Mouse (Mus musculus) cerebellum, adult 18-20 months (tissue): ENCODE results near the gene 3425401B19Rik.

Experiments used
- DNase-seq, 2 experiments: peaks; one replicate each; pipeline ENCODE4 v3.0.0; 2021

The 3425401B19Rik gene

GRCm38 (mm10) chr14:32685124-32685826, at the start of gene 3425401B19Rik:
Gene 3425401B19Rik, minus strand, starts transcription at chr14:32685293.
- no peak for DNase-seq

GRCm38 (mm10) chr14:32732961-32733360, 47.9 kb upstream of the 3425401B19Rik start:
- no peak for DNase-seq

- DNase-seq, result no peak
These were observed 41.8 kb upstream of the 3425401B19Rik start for GRCm38 (mm10) chr14:32726864-32727263.

DNA sequence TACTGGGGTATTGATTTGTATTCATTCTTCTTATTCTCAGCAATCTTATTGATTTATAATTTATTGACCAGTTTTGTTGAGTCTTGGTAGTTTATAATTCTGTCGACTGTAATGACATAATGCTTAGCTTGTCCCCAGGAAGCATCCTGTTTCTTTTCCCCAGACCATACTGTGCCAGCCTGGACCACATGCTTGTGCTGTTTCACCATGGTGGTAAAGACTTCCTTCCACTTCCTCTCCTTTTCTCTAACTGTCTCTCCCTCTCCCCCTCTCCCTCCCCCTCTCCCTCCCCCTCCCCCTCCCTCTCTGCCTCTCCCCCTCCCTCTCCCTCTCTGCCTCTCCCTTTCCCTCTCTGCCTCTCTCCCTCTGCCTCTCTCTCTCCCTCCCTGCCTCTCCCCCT, 36.4 kb upstream of the 3425401B19Rik start:
- no peak for DNase-seq

- no peak for DNase-seq
These were observed 31.8 kb upstream of the 3425401B19Rik start for GRCm38 (mm10) chr14:32716763-32717439.

DNA sequence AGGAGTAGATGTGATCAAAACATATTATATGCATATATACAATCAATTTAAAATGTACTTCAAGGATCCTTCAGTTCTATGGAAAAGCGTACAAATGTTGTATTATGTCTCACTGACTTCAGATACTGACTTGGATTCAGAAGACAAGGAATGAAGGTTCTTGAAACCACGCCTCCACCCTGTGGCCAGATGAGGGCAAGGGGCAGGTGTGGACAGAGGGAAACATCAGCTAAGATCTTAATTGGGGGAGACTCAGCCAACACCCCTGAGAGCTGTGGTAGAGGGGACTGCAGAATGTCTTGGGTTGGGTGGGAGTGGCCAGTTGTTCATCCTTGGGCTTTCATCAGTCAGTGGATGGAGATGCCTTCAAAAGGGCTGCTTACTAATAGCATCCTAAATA, 30.4 kb upstream of the 3425401B19Rik start:
- DNase-seq, result no peak

GRCm38 (mm10) chr14:32715076-32715475, 30.0 kb upstream of the 3425401B19Rik start:
- DNase-seq, result no peak

DNA sequence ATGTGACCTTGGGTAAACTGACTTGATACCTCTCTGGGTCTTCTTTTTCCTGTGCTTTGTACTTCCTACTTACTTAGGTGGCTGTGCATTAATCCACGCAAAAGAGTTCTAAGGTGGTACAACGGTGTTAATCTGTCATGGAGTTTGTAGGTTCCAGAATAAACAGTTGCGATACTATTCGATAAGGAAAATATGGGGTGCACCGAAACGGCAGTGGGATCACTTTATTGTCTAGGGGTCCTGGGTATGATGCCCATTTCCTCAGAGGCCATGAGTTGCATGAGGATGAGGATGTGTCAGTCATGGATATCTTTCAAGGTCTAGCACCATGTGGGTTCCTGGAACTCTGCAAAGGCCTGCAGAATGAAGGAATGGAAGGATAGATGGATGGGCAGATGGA, 24.8 kb upstream of the 3425401B19Rik start:
- DNase-seq, result no peak

DNA sequence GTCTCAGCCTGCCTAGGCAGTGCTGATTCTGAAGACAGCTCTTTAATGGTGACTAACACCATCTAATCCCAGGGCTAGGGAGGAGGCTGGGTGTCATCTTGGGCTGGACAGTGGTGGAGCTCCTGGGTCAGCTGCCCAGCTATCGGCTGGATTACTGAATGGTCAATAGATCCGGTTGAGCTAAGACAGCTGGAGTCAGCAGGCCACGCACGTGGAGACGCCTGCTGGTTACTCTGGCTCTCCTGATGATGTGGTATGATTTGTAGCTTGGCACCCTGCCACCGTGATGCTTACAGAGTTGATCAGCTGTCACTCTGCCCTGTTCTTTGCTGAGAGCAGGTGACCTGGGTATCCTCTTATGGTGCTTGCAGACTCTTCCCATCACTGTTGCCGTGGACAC, 23.7 kb upstream of the 3425401B19Rik start:
- DNase-seq, result no peak

- no peak for DNase-seq
These were observed 22.8 kb upstream of the 3425401B19Rik start for GRCm38 (mm10) chr14:32707938-32708337.

GRCm38 (mm10) chr14:32700972-32701371, 15.9 kb upstream of the 3425401B19Rik start:
- DNase-seq, result no peak

GRCm38 (mm10) chr14:32698556-32698955, 13.5 kb upstream of the 3425401B19Rik start:
- DNase-seq, result no peak

GRCm38 (mm10) chr14:32697774-32698173, 12.7 kb upstream of the 3425401B19Rik start:
- DNase-seq, result no peak

DNA sequence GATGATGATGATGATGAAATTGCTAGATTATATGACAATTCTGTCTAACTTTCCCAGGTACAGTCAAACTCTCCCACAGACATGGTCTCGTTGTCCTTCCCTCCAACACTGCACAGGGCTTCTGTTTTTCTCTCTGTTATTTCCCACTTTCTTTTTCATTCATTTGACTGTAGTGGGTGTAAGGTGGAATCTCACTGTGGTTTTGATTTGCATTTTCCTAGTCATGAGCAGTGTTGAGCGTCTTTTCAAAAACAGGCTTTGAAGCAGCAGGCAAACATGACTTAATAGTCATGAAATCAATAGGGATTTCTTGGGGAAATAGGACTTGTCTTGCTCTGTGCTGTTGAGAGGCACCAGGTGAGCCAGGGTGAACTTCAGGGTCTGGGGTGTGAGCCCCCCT, 11.3 kb upstream of the 3425401B19Rik start:
- DNase-seq, result no peak

GRCm38 (mm10) chr14:32695906-32696305, 10.8 kb upstream of the 3425401B19Rik start:
- no peak for DNase-seq

DNA sequence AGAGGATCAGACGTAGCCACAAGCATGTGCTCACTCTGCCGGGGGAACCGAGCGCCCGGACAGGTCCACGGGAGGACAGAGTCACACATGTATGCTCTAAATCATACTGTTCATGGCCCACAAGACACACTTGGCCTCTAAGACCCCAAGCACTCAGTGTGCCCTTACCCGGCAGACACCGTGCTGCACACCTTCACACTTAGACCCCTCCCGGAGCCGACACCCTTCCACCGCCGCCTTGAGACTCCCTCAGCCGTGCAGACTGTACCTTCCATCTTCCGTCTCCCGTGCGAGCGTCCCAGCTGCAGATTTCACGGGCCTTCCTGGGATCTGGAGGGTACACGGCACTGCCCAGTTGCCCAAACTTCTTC, 373 bp downstream of the 3425401B19Rik start:
- DNase-seq, result no peak

- DNase-seq, result peak in 1 of 2 experiments; percentile 18
These were observed 935 bp downstream of the 3425401B19Rik start for GRCm38 (mm10) chr14:32683982-32684734.

DNA sequence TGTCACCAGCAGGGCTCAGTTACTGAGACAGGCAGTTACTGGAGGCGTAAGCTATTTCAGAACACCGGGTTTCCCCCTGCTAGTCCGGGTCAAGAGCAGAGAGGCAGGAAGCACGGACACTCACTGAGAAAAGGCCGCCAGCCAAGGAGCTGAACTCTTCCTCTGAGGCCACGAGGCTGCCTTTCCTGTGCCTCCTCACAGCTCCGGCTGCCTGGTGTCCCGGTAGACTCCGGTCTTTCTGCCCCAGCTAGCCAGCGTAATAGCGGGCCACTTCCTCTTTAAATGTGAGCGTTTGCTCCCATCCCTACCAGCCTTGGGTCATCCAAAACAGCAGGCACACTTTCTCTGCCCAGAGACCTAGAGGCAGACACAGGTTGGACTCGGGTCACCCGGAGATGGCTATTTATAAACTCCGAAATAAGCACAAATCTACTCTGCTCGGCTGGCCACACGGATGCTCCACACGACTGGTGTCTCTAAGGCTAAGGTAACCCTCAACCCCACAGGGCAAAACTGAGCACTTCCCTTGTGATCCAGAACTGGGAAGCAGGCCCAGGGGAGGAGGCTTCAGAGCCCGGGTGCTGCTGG, 1.7 kb downstream of the 3425401B19Rik start:
- peak; percentile 27 to 46 for DNase-seq

DNA sequence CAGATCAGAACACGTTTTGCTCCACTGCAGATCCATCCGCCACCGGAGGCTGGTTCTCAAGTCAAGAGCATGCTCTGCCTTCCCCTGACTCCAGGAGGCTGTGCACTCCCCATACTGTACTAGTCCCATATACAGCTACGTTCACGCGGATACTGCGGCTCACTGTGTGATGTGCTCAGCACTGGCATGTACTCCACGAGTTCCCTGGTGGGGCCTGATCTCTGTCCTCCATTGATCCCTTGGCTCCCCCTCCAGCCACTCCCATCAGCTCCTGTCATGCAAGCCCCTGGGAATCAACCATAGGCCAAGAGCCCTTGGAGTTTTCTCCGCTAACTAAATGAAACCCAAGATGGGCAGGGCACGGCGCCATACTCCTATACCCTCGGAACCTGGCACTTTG, 2.6 kb downstream of the 3425401B19Rik start:
- DNase-seq, result no peak

GRCm38 (mm10) chr14:32681603-32682002, 3.5 kb downstream of the 3425401B19Rik start:
- DNase-seq, result no peak

DNA sequence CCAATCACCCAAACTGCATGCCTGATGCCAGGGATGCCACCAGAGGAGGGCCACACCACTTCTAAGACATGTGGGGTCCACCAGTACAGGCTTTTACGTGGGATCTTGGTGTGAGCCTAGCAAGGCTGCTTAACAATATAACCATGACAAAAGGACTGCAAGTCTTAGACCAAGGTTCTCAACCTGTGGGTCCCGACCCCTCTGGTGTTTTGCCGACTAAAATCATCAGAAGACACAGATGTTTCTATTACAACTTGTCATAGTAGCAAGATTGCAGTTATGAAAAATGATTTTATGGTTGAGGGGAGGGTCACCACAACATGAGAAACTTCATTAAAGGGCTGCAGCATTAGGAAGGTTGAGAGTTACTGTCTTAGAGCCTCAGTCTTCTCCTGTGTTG, 6.5 kb downstream of the 3425401B19Rik start:
- DNase-seq, result no peak

DNA sequence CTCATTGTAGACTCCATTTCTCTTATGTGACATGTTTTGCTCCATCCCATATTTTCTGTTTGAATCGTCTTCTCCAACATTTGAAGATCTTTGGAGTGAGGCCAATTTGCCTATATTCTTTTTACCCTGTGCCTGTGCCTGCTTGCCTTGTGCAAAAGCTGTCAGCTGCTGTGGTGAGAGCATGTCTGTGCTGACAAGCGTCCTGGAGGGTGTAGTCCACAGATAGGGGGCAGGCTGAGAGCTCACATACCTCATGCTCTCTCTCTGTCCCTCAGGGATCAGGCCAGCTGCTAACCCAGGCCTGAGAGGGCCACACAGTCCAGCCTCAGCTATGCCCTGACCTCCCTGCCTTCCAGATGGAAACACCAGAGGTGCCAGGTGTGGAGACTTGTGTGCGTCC, 11.9 kb downstream of the 3425401B19Rik start:
- DNase-seq, result no peak

- DNase-seq, result no peak
These were observed 22.0 kb downstream of the 3425401B19Rik start for GRCm38 (mm10) chr14:32663099-32663498.
